Mouse (Mus musculus): Measurements from ENCODE around the gene Pbx2. TPM values are rescaled to one million over a fixed set of nuclear protein-coding genes. Genes with fewer than 3 reads are reported as not detected.

The Pbx2 gene
- 1.8 and 4.5 TPM in 2 replicates for polyA plus RNA-seq (2021; fragmentation: Nextera tagmentation)
- long read RNA-seq, experiment 1, partial matches to known transcripts, result 8 of 11 reads
- long read RNA-seq, experiment 1, other reads (novel, unspliced or antisense), result 3 of 11 reads
- long read RNA-seq, experiment 2, partial matches to known transcripts, result 1 of 2 reads
- long read RNA-seq, experiment 2, other reads (novel, unspliced or antisense), result 1 of 2 reads

GRCm38 (mm10) chr17:34591029-34591993 is at the start of gene Pbx2:
Pbx2 (plus strand) TSS chr17:34591266.

GRCm38 (mm10) chr17:34564003-34564421 is 27.1 kb upstream of the Pbx2 start, which contains the start of gene Notch4:
Notch4 (plus strand) TSS chr17:34564268.

GRCm38 (mm10) chr17:34589681-34590101 is 1.4 kb upstream of the Pbx2 start, which contains the start of gene Gpsm3:
Gpsm3 (plus strand) TSS chr17:34589806.

GRCm38 (mm10) chr17:34597566-34598095 is 6.6 kb downstream of the Pbx2 start, which contains the start of gene Ager:
Ager (plus strand) TSS chr17:34597862.

GRCm38 (mm10) chr17:34603375-34604060 is 12.5 kb downstream of the Pbx2 start, which contains the start of gene Rnf5:
Rnf5 (minus strand) TSS chr17:34603690.

GRCm38 (mm10) chr17:34604061-34604508 is 13.0 kb downstream of the Pbx2 start, which contains the start of gene Agpat1:
Agpat1 (plus strand) TSS chr17:34604262.

DNA sequence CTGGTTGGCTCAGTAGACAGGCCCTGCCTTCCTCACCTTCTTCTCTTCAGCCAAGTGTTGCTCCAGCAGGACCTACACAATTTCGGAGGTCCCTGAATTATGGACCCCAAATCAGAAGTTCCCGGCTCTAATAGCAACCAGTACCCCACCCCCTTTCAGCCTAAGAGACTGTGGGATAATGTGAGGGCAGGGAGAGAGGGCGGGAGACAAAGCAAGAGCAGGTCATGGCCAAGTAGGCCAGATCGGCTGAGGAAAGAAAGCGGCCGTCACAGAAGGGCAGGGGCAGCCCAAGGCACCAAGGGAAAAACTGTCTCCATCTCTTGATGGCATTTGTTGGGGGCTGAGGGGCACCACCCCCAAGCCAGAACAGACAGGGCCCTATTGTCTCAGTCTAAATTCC is 24.8 kb downstream of the Pbx2 start, which contains the start of gene Egfl8:
Gene Egfl8 (minus strand): TSS at position 101 of the 400 bp plus-strand sequence.

DNA sequence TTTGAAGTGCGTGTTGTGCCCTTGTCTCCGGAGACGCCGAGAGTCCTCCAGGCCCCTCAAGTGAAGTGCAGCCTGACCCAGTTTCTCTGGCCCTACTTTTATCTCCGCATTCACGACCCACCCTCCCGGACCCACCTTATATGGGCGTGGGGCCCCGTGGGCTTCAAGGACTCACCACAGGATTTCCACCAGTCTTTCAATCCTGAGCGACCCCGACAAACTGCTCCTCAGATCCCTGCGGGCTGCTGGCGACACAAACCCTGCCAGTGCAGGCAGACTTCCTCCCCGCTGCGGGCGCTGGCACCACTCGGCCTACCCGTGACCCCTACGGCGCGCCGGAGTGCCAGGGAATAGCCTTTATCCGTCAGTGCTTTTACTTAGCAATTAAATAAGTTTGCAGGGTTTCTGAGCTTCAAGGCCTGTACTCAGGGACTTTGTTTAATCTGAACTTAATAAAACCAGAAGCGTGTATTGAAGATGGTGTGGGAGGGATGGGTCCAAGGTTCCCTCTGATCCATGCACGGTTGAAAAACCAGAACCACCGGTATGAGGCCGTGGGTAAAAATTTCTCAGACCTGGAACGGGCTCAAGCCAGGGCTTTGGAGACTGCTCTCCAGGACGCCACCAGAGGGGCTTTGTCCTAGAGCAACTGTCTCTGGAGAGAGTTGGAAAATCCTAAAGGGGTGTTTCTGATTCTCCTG is 37.0 kb downstream of the Pbx2 start, which contains the start of gene Ppt2:
Gene Ppt2 (minus strand): TSS at position 568 of the 701 bp plus-strand sequence.

DNA sequence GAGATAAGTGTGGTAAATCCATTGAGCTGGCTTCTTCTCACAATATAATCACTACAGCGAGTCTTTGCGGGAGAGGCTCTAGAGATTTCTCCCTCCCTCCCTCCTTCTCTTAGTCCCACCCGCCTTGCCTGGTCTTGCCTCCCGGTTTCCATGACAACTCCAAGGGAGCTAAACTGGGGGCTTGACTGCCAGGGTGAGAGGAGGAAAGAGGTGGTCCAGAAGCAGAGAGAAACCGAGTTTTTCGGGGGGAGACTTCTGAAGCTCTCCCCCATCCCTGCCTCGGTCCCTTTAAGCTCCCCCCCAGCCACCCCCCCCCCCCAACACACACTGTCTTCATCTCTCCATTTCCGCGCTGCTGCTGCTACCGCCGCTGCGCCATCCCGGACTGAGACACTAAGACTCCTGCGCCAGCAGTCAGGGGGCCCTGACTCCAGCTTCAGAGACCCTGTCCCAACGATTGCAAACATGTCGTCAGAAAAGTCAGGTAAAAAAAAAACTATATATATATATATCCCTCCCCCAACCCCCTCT is 38.2 kb downstream of the Pbx2 start, which contains the start of gene Prrt1:
Gene Prrt1 (plus strand): TSS at position 313 of the 531 bp plus-strand sequence.

DNA sequence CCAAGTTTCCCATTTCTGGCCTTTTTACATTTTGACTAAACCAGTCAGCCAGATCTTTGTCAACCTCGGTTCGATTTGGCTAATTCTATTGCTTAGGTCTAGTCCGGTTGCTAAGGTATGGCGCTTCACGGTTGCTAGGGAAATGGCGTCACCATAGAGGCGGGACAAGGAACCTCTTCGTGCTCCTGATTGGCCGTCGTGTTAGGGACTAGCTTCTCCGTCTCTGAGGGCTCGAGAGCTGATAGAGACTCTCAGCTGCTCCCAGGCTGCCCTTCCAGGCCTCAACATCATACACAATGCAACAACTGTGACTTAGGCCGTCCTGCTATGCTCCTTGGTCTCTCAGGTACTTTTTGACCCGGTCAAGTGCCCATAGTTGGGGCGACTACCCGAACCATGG is 53.5 kb downstream of the Pbx2 start, which contains the start of gene Fkbpl:
Gene Fkbpl (plus strand): TSS at position 157 of the 400 bp plus-strand sequence.

Other genes with a start within 250 kb of the Pbx2 start
- not detected in 2 replicates for gene Btnl2, start 236.4 kb upstream of the Pbx2 start, polyA plus RNA-seq (2021; fragmentation: Nextera tagmentation)
- gene Btnl1, start 214.1 kb upstream of the Pbx2 start, polyA plus RNA-seq (2021; fragmentation: Nextera tagmentation), result not detected in 2 replicates
- 0.48 and 0.95 TPM in 2 replicates for gene BC051142, start 192.4 kb upstream of the Pbx2 start, polyA plus RNA-seq (2021; fragmentation: Nextera tagmentation)
- gene Btnl4, start 113.9 kb upstream of the Pbx2 start, polyA plus RNA-seq (2021; fragmentation: Nextera tagmentation), result not detected in 2 replicates
- not detected in 2 replicates for gene Btnl6, start 73.9 kb upstream of the Pbx2 start, polyA plus RNA-seq (2021; fragmentation: Nextera tagmentation)
- gene Notch4, start 27.0 kb upstream of the Pbx2 start, polyA plus RNA-seq (2021; fragmentation: Nextera tagmentation), result 0.38 and 2.3 TPM in 2 replicates
- gene Gpsm3, start 1.5 kb upstream of the Pbx2 start, polyA plus RNA-seq (2021; fragmentation: Nextera tagmentation), result 0.33 and 1.7 TPM in 2 replicates
- gene Ager, start 6.6 kb downstream of the Pbx2 start, polyA plus RNA-seq (2021; fragmentation: Nextera tagmentation), result 0.64 and 0.85 TPM in 2 replicates
- 171 and 196 TPM in 2 replicates for gene Rnf5, start 12.4 kb downstream of the Pbx2 start, polyA plus RNA-seq (2021; fragmentation: Nextera tagmentation)
- 68.0 and 88.2 TPM in 2 replicates for gene Agpat1, start 13.0 kb downstream of the Pbx2 start, polyA plus RNA-seq (2021; fragmentation: Nextera tagmentation)
- 4.0 and 4.1 TPM in 2 replicates for gene Egfl8, start 24.7 kb downstream of the Pbx2 start, polyA plus RNA-seq (2021; fragmentation: Nextera tagmentation)
- 6.5 and 13.9 TPM in 2 replicates for gene Ppt2, start 37.2 kb downstream of the Pbx2 start, polyA plus RNA-seq (2021; fragmentation: Nextera tagmentation)
- 12.4 and 24.5 TPM in 2 replicates for gene Prrt1, start 38.3 kb downstream of the Pbx2 start, polyA plus RNA-seq (2021; fragmentation: Nextera tagmentation)
- 15.4 and 17.0 TPM in 2 replicates for gene Fkbpl, start 53.5 kb downstream of the Pbx2 start, polyA plus RNA-seq (2021; fragmentation: Nextera tagmentation)
- 25.6 and 45.1 TPM in 2 replicates for gene Atf6b, start 55.9 kb downstream of the Pbx2 start, polyA plus RNA-seq (2021; fragmentation: Nextera tagmentation)
- gene Tnxb, start 79.3 kb downstream of the Pbx2 start, polyA plus RNA-seq (2021; fragmentation: Nextera tagmentation), result 0.04 and 0.10 TPM in 2 replicates
- 3.9 and 8.9 TPM in 2 replicates for gene C4b, start 152.6 kb downstream of the Pbx2 start, polyA plus RNA-seq (2021; fragmentation: Nextera tagmentation)
- not detected in 2 replicates for gene Cyp21a1, start 213.3 kb downstream of the Pbx2 start, polyA plus RNA-seq (2021; fragmentation: Nextera tagmentation)
- 60.8 and 64.9 TPM in 2 replicates for gene Stk19, start 245.7 kb downstream of the Pbx2 start, polyA plus RNA-seq (2021; fragmentation: Nextera tagmentation)
- 25.6 and 26.2 TPM in 2 replicates for gene Dxo, start 245.8 kb downstream of the Pbx2 start, polyA plus RNA-seq (2021; fragmentation: Nextera tagmentation)

All from left cerebral cortex, adult 6 months (tissue).